Mouse (Mus musculus) lung, adult 2 months (tissue): Measurements from ENCODE around the gene Rnf39.

Experiments
- CTCF ChIP-seq: fragments of 200-500 bp; IDR thresholded peaks from 2 replicates; pipeline ENCODE4 v1.5.1; 2011; ENCODE audit warnings: mild to moderate bottlenecking, low read length, control low read depth; ENCODE audit not compliant: insufficient read depth
- POLR2A ChIP-seq: fragments of 200-500 bp; IDR thresholded peaks from 2 replicates; pipeline ENCODE4 v1.6.1; 2011; ENCODE audit warnings: low read depth, mild to moderate bottlenecking, control low read depth, low read length, borderline replicate concordance; ENCODE audit errors: extremely low read depth

DNA sequence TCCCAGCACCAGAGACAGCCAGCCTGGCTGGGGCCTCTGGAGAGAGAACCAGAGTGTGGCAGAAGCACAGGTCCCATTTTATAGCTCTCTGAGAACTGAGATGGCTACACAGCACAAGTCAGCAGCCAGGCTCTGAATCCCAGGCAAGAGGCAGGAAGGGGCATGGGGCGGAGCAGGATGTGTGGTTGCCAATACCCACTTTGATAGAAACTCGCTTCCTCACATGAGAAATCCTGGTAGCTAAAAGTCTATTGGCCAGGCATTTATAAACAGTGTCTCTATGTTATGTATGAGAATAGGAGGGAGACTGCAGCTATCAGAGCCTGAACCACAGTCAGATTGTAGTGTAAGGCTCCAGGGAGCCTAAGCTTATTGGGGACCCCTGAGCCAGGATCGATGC lies 30.1 kb downstream of the Rnf39 start:
- TF ChIP-seq CTCF (no peak), POLR2A (no peak)
